Mouse (Mus musculus): ENCODE data around the gene Sstr4. TPM values are rescaled to one million over a fixed set of nuclear protein-coding genes. Genes with fewer than 3 reads are reported as not detected.

The Sstr4 gene
- total and polyA plus RNA-seq, 3 experiments: not detected

- no peak for DNase-seq (ENCODE audit: low read depth, low spot score)
- Histone ChIP-seq H3K9ac (ENCODE audit: control insufficient read depth, low read depth, low read length, poor library complexity, severe bottlenecking) (no peak overlapping the region), H3K79me2 (ENCODE audit: control insufficient read depth, insufficient read depth, low read length, poor library complexity) (no peaks in the 10 kb centered on the region), H3K27ac (ENCODE audit: control insufficient read depth, low read depth, low read length) (no peak overlapping the region), H3K4me1 (ENCODE audit: control insufficient read depth in 1 of 2, insufficient read depth in 2 of 2, low read length in 2 of 2) (no peaks in the 10 kb centered on the region), H3K36me3 (ENCODE audit: control insufficient read depth in 1 of 2, insufficient read depth in 2 of 2, low read length in 2 of 2) (no peaks in the 10 kb centered on the region), H3K4me3 (ENCODE audit: control insufficient read depth in 1 of 2, insufficient read depth in 1 of 2, low read depth in 2 of 2, low read length in 2 of 2) (no peak overlapping the region), H3K9me3 (replicated peaks; ENCODE audit: insufficient read depth, low read length) (no peaks in the 10 kb centered on the region), H3K27me3 (ENCODE audit: control insufficient read depth in 1 of 2, insufficient read depth in 2 of 2, low read length in 2 of 2) (no peaks in the 10 kb centered on the region)
- no peak for TF ChIP-seq POLR2AphosphoS5 (IDR thresholded peaks at IDR 0.05; ENCODE audit: borderline replicate concordance, low read depth, low read length)
- TF ChIP-seq KAT2A (conservative IDR thresholded peaks at IDR 0.05; ENCODE audit: low read depth, low read length): no peak
- TF ChIP-seq MYC (IDR thresholded peaks at IDR 0.05; ENCODE audit: low read depth, low read length): no peak
- no peak for TF ChIP-seq ETS1 (IDR thresholded peaks at IDR 0.05; ENCODE audit: low read depth, low read length)
- no peak for TF ChIP-seq USF1 (IDR thresholded peaks at IDR 0.05; ENCODE audit: low read depth, low read length)
- no peak for TF ChIP-seq ZC3H11A (IDR thresholded peaks at IDR 0.05; ENCODE audit: low read depth, low read length)
Observed at GRCm38 (mm10) chr2:148409141-148409540, 14.0 kb downstream of the Sstr4 start.

- Histone ChIP-seq H3K27ac (ENCODE audit: control insufficient read depth, low read depth, low read length) (no peak overlapping the region), H3K4me1 (ENCODE audit: control insufficient read depth in 1 of 2, insufficient read depth in 2 of 2, low read length in 2 of 2) (no peaks in the 10 kb centered on the region), H3K36me3 (ENCODE audit: control insufficient read depth in 1 of 2, insufficient read depth in 2 of 2, low read length in 2 of 2) (no peaks in the 10 kb centered on the region), H3K9me3 (replicated peaks; ENCODE audit: insufficient read depth, low read length) (no peaks in the 10 kb centered on the region), H3K4me3 (ENCODE audit: control insufficient read depth in 1 of 2, insufficient read depth in 1 of 2, low read depth in 2 of 2, low read length in 2 of 2) (no peak overlapping the region), H3K27me3 (ENCODE audit: control insufficient read depth in 1 of 2, insufficient read depth in 2 of 2, low read length in 2 of 2) (no peaks in the 10 kb centered on the region), H3K9ac (ENCODE audit: control insufficient read depth, low read depth, low read length, poor library complexity, severe bottlenecking) (no peak overlapping the region), H3K79me2 (ENCODE audit: control insufficient read depth, insufficient read depth, low read length, poor library complexity) (no peaks in the 10 kb centered on the region)
- no peak for DNase-seq (ENCODE audit: low read depth, low spot score)
- TF ChIP-seq SMC3 (IDR thresholded peaks at IDR 0.05; ENCODE audit: low read depth, low read length) (no peak), RCOR1 (IDR thresholded peaks at IDR 0.05; ENCODE audit: low read depth, low read length) (no peak), MAX (IDR thresholded peaks at IDR 0.05; ENCODE audit: low read length) (no peak), JUND (IDR thresholded peaks at IDR 0.05; ENCODE audit: low read depth, low read length) (no peak), GABPA (IDR thresholded peaks at IDR 0.05; ENCODE audit: low read depth, low read length) (no peak), UBTF (IDR thresholded peaks at IDR 0.05; ENCODE audit: borderline replicate concordance, insufficient read depth, low read depth, low read length) (no peak), BHLHE40 (IDR thresholded peaks at IDR 0.05; ENCODE audit: borderline replicate concordance, low read depth, low read length) (no peak)
Observed at GRCm38 (mm10) chr2:148409821-148410220, 14.7 kb downstream of the Sstr4 start.

- H3K9me3 ChIP-seq (replicated peaks; ENCODE audit: insufficient read depth, low read length): no peaks in the 10 kb centered on the region
- no peaks in the 10 kb centered on the region for H3K79me2 ChIP-seq (ENCODE audit: control insufficient read depth, insufficient read depth, low read length, poor library complexity)
- no peaks in the 10 kb centered on the region for H3K4me1 ChIP-seq (ENCODE audit: control insufficient read depth in 1 of 2, insufficient read depth in 2 of 2, low read length in 2 of 2)
- TF ChIP-seq USF1 (IDR thresholded peaks at IDR 0.05; ENCODE audit: low read depth, low read length): no peak
- H3K9ac ChIP-seq (ENCODE audit: control insufficient read depth, low read depth, low read length, poor library complexity, severe bottlenecking): no peak overlapping the region
- H3K27ac ChIP-seq (ENCODE audit: control insufficient read depth, low read depth, low read length): no peak overlapping the region
- no peaks in the 10 kb centered on the region for H3K36me3 ChIP-seq (ENCODE audit: control insufficient read depth in 1 of 2, insufficient read depth in 2 of 2, low read length in 2 of 2)
- no peaks in the 10 kb centered on the region for H3K27me3 ChIP-seq (ENCODE audit: control insufficient read depth in 1 of 2, insufficient read depth in 2 of 2, low read length in 2 of 2)
- no peak overlapping the region for H3K4me3 ChIP-seq (ENCODE audit: control insufficient read depth in 1 of 2, insufficient read depth in 1 of 2, low read depth in 2 of 2, low read length in 2 of 2)
- no peak for DNase-seq (ENCODE audit: low read depth, low spot score)
Observed at GRCm38 (mm10) chr2:148419151-148419550, 24.0 kb downstream of the Sstr4 start.

Data from MEL (cell line).